Mouse (Mus musculus) spleen, adult 2 months (tissue): ENCODE data around the gene Rora.

Experiments used
- CTCF ChIP-seq: fragments of 200-500 bp; IDR thresholded peaks from 2 replicates; pipeline ENCODE4 v1.5.1; 2011; ENCODE audit warnings: mild to moderate bottlenecking, inconsistent platforms; ENCODE audit not compliant: insufficient read depth, insufficient read length, insufficient replicate concordance; ENCODE audit errors: extremely low read depth
- POLR2A ChIP-seq: fragments of 200-500 bp; IDR thresholded peaks from 2 replicates; pipeline ENCODE4 v1.6.1; 2011; ENCODE audit warnings: low read depth, low read length, inconsistent platforms

- TF ChIP-seq CTCF (no peak), POLR2A (no peak)
These were observed 744.9 kb downstream of the Rora start for GRCm38 (mm10) chr9:69398453-69398850.
